Mouse (Mus musculus) limb, embryonic 10.5 days (tissue): ENCODE measurements around the gene Cys1. TPM values are rescaled to one million over a fixed set of nuclear protein-coding genes. Genes with fewer than 3 reads are reported as not detected.
"Not testable (repeated sequence)": the region's sequence is repeated elsewhere in the genome, so short reads cannot be mapped to it uniquely, and the experiment has no call there.

Experiments used
- DNase-seq: peaks from one replicate; pipeline ENCODE4 v3.0.0-alpha.2; 2017; ENCODE audit warnings: low spot score
- H3K27ac ChIP-seq: fragments of 300-500 bp; sonication (generic); 2 replicates; pipeline ENCODE4 v1.5.1; 2016; ENCODE audit warnings: mild to moderate bottlenecking
- H3K27me3 ChIP-seq: fragments of 300-500 bp; sonication (generic); 2 replicates; pipeline ENCODE4 v1.6.1; 2016; ENCODE audit warnings: low read depth, mild to moderate bottlenecking; ENCODE audit not compliant: poor library complexity, severe bottlenecking
- H3K36me3 ChIP-seq: fragments of 300-500 bp; sonication (generic); 2 replicates; pipeline ENCODE4 v1.6.1; 2016; ENCODE audit warnings: mild to moderate bottlenecking, moderate library complexity
- H3K4me1 ChIP-seq: fragments of 300-500 bp; sonication (generic); 2 replicates; pipeline ENCODE4 v1.6.1; 2016
- H3K4me3 ChIP-seq: fragments of 300-500 bp; sonication (generic); 2 replicates; pipeline ENCODE4 v1.5.1; 2016; ENCODE audit warnings: mild to moderate bottlenecking, moderate library complexity
- H3K9me3 ChIP-seq: fragments of 300-500 bp; sonication (generic); replicated peaks from 2 replicates; pipeline ENCODE4 v1.6.1; 2016; ENCODE audit warnings: mild to moderate bottlenecking
- WGBS: fragments of 180-500 bp; shearing (Covaris S2); methylation state at CpG from one replicate; pipeline ENCODE4 v1.1.7; 2016; 5-methylcytosine and 5-hydroxymethylcytosine counted together
- polyA plus RNA-seq: library from polyadenylated mRNA; unstranded; fragments of >200 nt; fragmentation: Nextera tagmentation; extraction: Ambion mirVana; gene quantifications from 2 replicates; pipeline ENCODE4 v1.2.1, GENCODE M21; 2016

Gene Cys1
- polyA plus RNA-seq, 1 experiment from 2014 or later: 0.21 TPM

GRCm38 (mm10) chr12:24707954-24708823 is 26.6 kb upstream of the Cys1 start, which contains the start of gene Rrm2:
Gene Rrm2, plus strand, starts transcription at chr12:24708241.
- Histone ChIP-seq H3K9me3 (no peaks in the 10 kb centered on the region), H3K36me3 (peaks cover 39% of the 10 kb centered on the region), H3K27ac (peak within 1 kb of the TSS; percentile 98), H3K27me3 (no peaks in the 10 kb centered on the region), H3K4me1 (peaks cover 46% of the 10 kb centered on the region), H3K4me3 (peak within 1 kb of the TSS; percentile 86)
- DNase-seq: peak; percentile 99
- under 1% methylated on average over 83 of the region's 83 CpGs for WGBS

- H3K4me3 ChIP-seq: peak overlapping the region; percentile 86
- H3K27ac ChIP-seq: peak overlapping the region; percentile 98
- DNase-seq: peak; percentile 59
- H3K27me3 ChIP-seq: no peaks in the 10 kb centered on the region
- WGBS: under 1% methylated on average over 9 of the region's 9 CpGs
- H3K36me3 ChIP-seq: peaks cover 31% of the 10 kb centered on the region
- H3K9me3 ChIP-seq: no peaks in the 10 kb centered on the region
- H3K4me1 ChIP-seq: peaks cover 43% of the 10 kb centered on the region
Observed at GRCm38 (mm10) chr12:24707480-24707802, 25.8 kb upstream of the Cys1 start.

GRCm38 (mm10) chr12:24706764-24707479 is 25.3 kb upstream of the Cys1 start:
- Histone ChIP-seq H3K4me3 (peak overlapping the region; percentile 86), H3K9me3 (no peaks in the 10 kb centered on the region), H3K27me3 (no peaks in the 10 kb centered on the region), H3K36me3 (peaks cover 26% of the 10 kb centered on the region), H3K4me1 (peaks cover 38% of the 10 kb centered on the region), H3K27ac (peak overlapping the region; percentile 98)
- DNase-seq: peak; percentile 83
- WGBS: under 1% methylated on average over 27 of the region's 27 CpGs

GRCm38 (mm10) chr12:24705502-24706263 is 24.1 kb upstream of the Cys1 start:
- DNase-seq: no peak
- H3K27ac ChIP-seq: no peak overlapping the region
- no peaks in the 10 kb centered on the region for H3K27me3 ChIP-seq
- H3K9me3 ChIP-seq: no peaks in the 10 kb centered on the region
- no peak overlapping the region for H3K4me3 ChIP-seq
- 77% methylated on average over 15 of the region's 15 CpGs for WGBS
- H3K36me3 ChIP-seq: peaks cover 14% of the 10 kb centered on the region
- peaks cover 25% of the 10 kb centered on the region for H3K4me1 ChIP-seq

- Histone ChIP-seq H3K27me3 (no peaks in the 10 kb centered on the region), H3K27ac (no peak overlapping the region), H3K4me1 (peaks cover 21% of the 10 kb centered on the region), H3K4me3 (no peak overlapping the region), H3K9me3 (no peaks in the 10 kb centered on the region), H3K36me3 (no peaks in the 10 kb centered on the region)
- 90% methylated on average over 3 of the region's 3 CpGs for WGBS
- DNase-seq: no peak
Observed at GRCm38 (mm10) chr12:24703013-24703412, 21.4 kb upstream of the Cys1 start.

- H3K9me3 ChIP-seq, H3K4me3 ChIP-seq, H3K27ac ChIP-seq, DNase-seq, H3K36me3 ChIP-seq, H3K27me3 ChIP-seq: not testable (repeated sequence)
- H3K4me1 ChIP-seq: peaks cover 12% of the 10 kb centered on the region
- 85% methylated on average over 9 of the region's 9 CpGs for WGBS
Observed at GRCm38 (mm10) chr12:24701621-24702020, 20.0 kb upstream of the Cys1 start.

- H3K4me1 ChIP-seq: no peaks in the 10 kb centered on the region
- DNase-seq: no peak
- no peak overlapping the region for H3K27ac ChIP-seq
- no peaks in the 10 kb centered on the region for H3K9me3 ChIP-seq
- no peak overlapping the region for H3K4me3 ChIP-seq
- H3K36me3 ChIP-seq: no peaks in the 10 kb centered on the region
- WGBS: 74% methylated on average over 10 of the region's 10 CpGs
- H3K27me3 ChIP-seq: no peaks in the 10 kb centered on the region
Observed at GRCm38 (mm10) chr12:24699578-24699977, 18.0 kb upstream of the Cys1 start.

- Histone ChIP-seq H3K27me3 (no peaks in the 10 kb centered on the region), H3K36me3 (no peaks in the 10 kb centered on the region), H3K4me3 (no peak overlapping the region), H3K4me1 (no peaks in the 10 kb centered on the region), H3K27ac (no peak overlapping the region), H3K9me3 (no peaks in the 10 kb centered on the region)
- no peak for DNase-seq
- 72% methylated on average over 3 of the region's 3 CpGs for WGBS
Observed at GRCm38 (mm10) chr12:24698514-24698913, 16.9 kb upstream of the Cys1 start.

- H3K9me3 ChIP-seq: no peaks in the 10 kb centered on the region
- no peaks in the 10 kb centered on the region for H3K27me3 ChIP-seq
- WGBS: 64% methylated on average over 8 of the region's 8 CpGs
- H3K27ac ChIP-seq: no peak overlapping the region
- H3K4me1 ChIP-seq: no peaks in the 10 kb centered on the region
- H3K36me3 ChIP-seq: no peaks in the 10 kb centered on the region
- DNase-seq: no peak
- no peak overlapping the region for H3K4me3 ChIP-seq
Observed at GRCm38 (mm10) chr12:24697484-24698204, 16.0 kb upstream of the Cys1 start.

- peak; percentile 91 for DNase-seq
- no peaks in the 10 kb centered on the region for H3K9me3 ChIP-seq
- no peaks in the 10 kb centered on the region for H3K36me3 ChIP-seq
- H3K4me1 ChIP-seq: no peaks in the 10 kb centered on the region
- no peaks in the 10 kb centered on the region for H3K27me3 ChIP-seq
- H3K27ac ChIP-seq: no peak overlapping the region
- H3K4me3 ChIP-seq: no peak overlapping the region
- 44% methylated on average over 16 of the region's 16 CpGs for WGBS
Observed at GRCm38 (mm10) chr12:24696500-24697483, 15.2 kb upstream of the Cys1 start.

- Histone ChIP-seq H3K4me1 (no peaks in the 10 kb centered on the region), H3K4me3 (no peak overlapping the region), H3K9me3 (no peaks in the 10 kb centered on the region), H3K27me3 (peaks cover 10% of the 10 kb centered on the region; the same call in 1 of the 2 replicates), H3K36me3 (no peaks in the 10 kb centered on the region), H3K27ac (no peak overlapping the region)
- WGBS: 90% methylated on average over 3 of the region's 3 CpGs
- no peak for DNase-seq
Observed at GRCm38 (mm10) chr12:24690351-24690750, 8.7 kb upstream of the Cys1 start.
